Mouse (Mus musculus): ENCODE results near the gene Pigyl. TPM values are rescaled to one million over a fixed set of nuclear protein-coding genes. Genes with fewer than 3 reads are reported as not detected.

The Pigyl gene
- total RNA-seq, 2 experiments from 2014 or later, result 34.4 to 34.7 TPM

- no peak for DNase-seq
These were observed 39.8 kb downstream of the Pigyl start for GRCm38 (mm10) chr9:22196412-22196811.

Small RNA genes lying within 50 kb of the gene (microRNA-seq; reads per million reads assigned to microRNA genes)
- gene Mir7084, result 0 to 0.32 reads per million in 2 experiments

Other genes starting within 250 kb of the Pigyl start
- 1 to 10 TPM; 5.4 to 6.2 TPM for gene Rab3d, start 238.7 kb upstream of the Pigyl start, total RNA-seq (2021)
- under 1 TPM; 0.45 to 0.97 TPM for gene Ccdc159, start 229.4 kb upstream of the Pigyl start, total RNA-seq (2021)
- gene Tmem205, start 229.3 kb upstream of the Pigyl start, total RNA-seq (2021), result 10 to 100 TPM; 13.0 to 16.9 TPM
- gene Plppr2, start 219.8 kb upstream of the Pigyl start, total RNA-seq (2021), result 1 to 10 TPM; 2.3 to 3.3 TPM
- 1 to 10 TPM; 3.1 to 3.6 TPM for gene Swsap1, start 201.1 kb upstream of the Pigyl start, total RNA-seq (2021)
- gene Epor, start 193.3 kb upstream of the Pigyl start, total RNA-seq (2021), result 1 to 10 TPM; 3.8 to 5.5 TPM
- under 1 TPM; 0.47 to 0.75 TPM for gene Rgl3, start 167.4 kb upstream of the Pigyl start, total RNA-seq (2021)
- not detected for gene Ccdc151, start 154.2 kb upstream of the Pigyl start, total RNA-seq (2021)
- gene Prkcsh, start 154.0 kb upstream of the Pigyl start, total RNA-seq (2021), result 10 to 100 TPM; 35.4 to 41.7 TPM
- under 1 TPM; 0.28 to 0.41 TPM for gene Elavl3, start 104.8 kb upstream of the Pigyl start, total RNA-seq (2021)
- gene Gm49318, start 85.6 kb upstream of the Pigyl start, total RNA-seq (2021), result not detected
- 1 to 10 TPM; 3.1 to 4.6 TPM for gene Zfp653, start 85.5 kb upstream of the Pigyl start, total RNA-seq (2021)
- 10 to 100 TPM; 51.8 to 58.5 TPM for gene Ecsit, start 71.4 kb upstream of the Pigyl start, total RNA-seq (2021)
- gene Cnn1, start 57.6 kb upstream of the Pigyl start, total RNA-seq (2021), result 1 to 10 TPM; 4.4 to 5.5 TPM
- gene Elof1, start 39.7 kb upstream of the Pigyl start, total RNA-seq (2021), result 10 to 100 TPM; 33.4 to 39.7 TPM
- 100 to 1,000 TPM in 1 of 2 experiments, 1 to 10 TPM in 1; 1.4 to 124 TPM for gene Acp5, start 21.1 kb upstream of the Pigyl start, total RNA-seq (2021)
- under 1 TPM in 1 of 2 experiments, not detected in 1; 0.29 TPM for gene Zfp872, start 31.2 kb downstream of the Pigyl start, total RNA-seq (2021)
- 10 to 100 TPM in 1 of 2 experiments, 1 to 10 TPM in 1; 9.0 to 13.3 TPM for gene Zfp809, start 68.9 kb downstream of the Pigyl start, total RNA-seq (2021)
- under 1 TPM; 0.07 to 0.18 TPM for gene Zfp599, start 103.0 kb downstream of the Pigyl start, total RNA-seq (2021)
- gene Zfp810, start 150.8 kb downstream of the Pigyl start, total RNA-seq (2021), result 1 to 10 TPM; 3.5 to 4.8 TPM
- 10 to 100 TPM in 1 of 2 experiments, 1 to 10 TPM in 1; 9.6 to 13.4 TPM for gene Anln, start 232.3 kb downstream of the Pigyl start, total RNA-seq (2021)